Mouse (Mus musculus) macrophage (primary cell): ENCODE data around the gene Pax7. TPM values are rescaled to one million over a fixed set of nuclear protein-coding genes. Genes with fewer than 3 reads are reported as not detected.

Experiments used
- H3K27ac ChIP-seq: fragments of 350-480 bp; formaldehyde crosslinking; 2 replicates; pipeline ENCODE4 v1.9.0; 2021
- H3K36me3 ChIP-seq: fragments of 350-480 bp; formaldehyde crosslinking; 2 replicates; pipeline ENCODE4 v1.9.0; 2021; ENCODE audit errors: inconsistent target
- H3K4me3 ChIP-seq: fragments of 350-480 bp; formaldehyde crosslinking; 2 replicates; pipeline ENCODE4 v1.9.0; 2021; ENCODE audit errors: inconsistent target
- H3K79me2 ChIP-seq: fragments of 350-480 bp; formaldehyde crosslinking; 2 replicates; pipeline ENCODE4 v1.9.0; 2021; ENCODE audit errors: inconsistent target
- WGBS: methylation state at CpG from one replicate; pipeline ENCODE4 v1.1.7; 2026; ENCODE audit warnings: inconsistent platforms; ENCODE audit not compliant: missing documents; 5-methylcytosine and 5-hydroxymethylcytosine counted together
- polyA plus RNA-seq: library from polyadenylated mRNA; stranded (reverse); fragments of 250-400 nt; gene quantifications from 3 replicates; pipeline ENCODE4 v1.2.4, GENCODE M21; 2018; ENCODE audit warnings: inconsistent platforms
- total RNA-seq, 78 experiments: library from RNA; depleted of rRNA; stranded (reverse); fragments of 250-400 nt; gene quantifications; 1 replicate in 9 of 78; 2 replicates in 24 of 78; 3 replicates in 43 of 78; 4 replicates in 2 of 78; pipeline ENCODE4 v1.2.4; 2018; ENCODE audit warnings: inconsistent platforms in 56 of 78

Pax7 gene
- not detected for total RNA-seq (2018; cell fraction: chromatin; rRNA removed)
- not detected for total RNA-seq (2018; cell fraction: cytosol; rRNA removed)
- not detected for total RNA-seq (2018; cell fraction: nucleus; rRNA removed)
- polyA plus RNA-seq = not detected in 3 replicates

- no peak within 1 kb of the TSS for H3K4me3 ChIP-seq
- H3K27ac ChIP-seq = no peak within 1 kb of the TSS
- H3K36me3 ChIP-seq = no peaks in the 10 kb centered on the region
- no peaks in the 10 kb centered on the region for H3K79me2 ChIP-seq
- 1% methylated on average over 32 of the region's 41 CpGs for whole genome bisulfite sequencing
Measured at GRCm38 (mm10) chr4:139833036-139833634, at the start of gene Pax7. Gene Pax7 (minus strand): TSS chr4:139833528.

DNA sequence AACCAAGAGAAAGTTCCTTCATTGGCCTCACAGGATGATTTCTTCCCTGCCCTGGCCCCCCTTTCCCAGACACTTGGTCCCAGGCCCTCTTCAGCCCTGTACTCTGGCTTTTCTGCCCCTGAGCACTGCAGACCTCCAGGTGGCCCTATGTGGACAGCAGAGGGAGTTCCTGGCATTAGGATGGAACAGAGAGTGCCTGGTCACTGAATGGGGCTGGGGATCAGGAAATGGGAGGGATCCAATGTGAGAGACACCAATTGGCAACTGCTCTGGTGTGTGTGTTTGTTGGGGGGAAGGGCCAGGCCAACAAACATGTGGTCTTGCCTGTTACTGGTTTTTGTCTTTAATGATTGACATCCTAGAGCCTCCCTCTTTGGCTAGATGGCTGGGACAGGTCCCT, 48.5 kb upstream of the Pax7 start:
- Histone ChIP-seq H3K4me3 (no peak overlapping the region), H3K36me3 (no peaks in the 10 kb centered on the region), H3K27ac (no peak overlapping the region), H3K79me2 (no peaks in the 10 kb centered on the region)

- 81% methylated on average over 6 of the region's 7 CpGs for WGBS
- Histone ChIP-seq H3K27ac (no peak overlapping the region), H3K79me2 (no peaks in the 10 kb centered on the region), H3K36me3 (no peaks in the 10 kb centered on the region), H3K4me3 (no peak overlapping the region)
Measured at GRCm38 (mm10) chr4:139879324-139879723, 46.0 kb upstream of the Pax7 start.

DNA sequence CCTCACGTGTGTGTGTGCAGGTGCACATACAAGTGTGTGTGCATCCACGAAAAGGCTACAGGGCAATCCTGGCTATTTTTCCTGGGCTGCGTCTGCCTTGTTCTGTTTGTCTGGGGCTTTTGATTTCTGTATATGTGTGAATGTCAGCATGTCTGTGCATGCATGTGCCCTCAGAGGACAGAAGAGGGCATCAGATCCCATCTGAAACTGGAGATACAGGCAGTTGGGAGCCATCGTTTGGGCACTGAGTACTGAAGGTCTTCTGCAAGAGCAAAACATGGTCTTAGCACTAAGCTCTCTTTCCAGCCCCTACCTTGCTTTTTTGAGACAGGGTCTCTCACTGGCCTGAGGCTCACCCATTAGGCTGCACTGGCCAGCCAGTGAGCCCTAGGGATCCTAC, 45.1 kb upstream of the Pax7 start:
- no peaks in the 10 kb centered on the region for H3K36me3 ChIP-seq
- no peak overlapping the region for H3K27ac ChIP-seq
- 74% methylated on average over 4 of the region's 4 CpGs for WGBS
- H3K79me2 ChIP-seq = no peaks in the 10 kb centered on the region
- no peak overlapping the region for H3K4me3 ChIP-seq

DNA sequence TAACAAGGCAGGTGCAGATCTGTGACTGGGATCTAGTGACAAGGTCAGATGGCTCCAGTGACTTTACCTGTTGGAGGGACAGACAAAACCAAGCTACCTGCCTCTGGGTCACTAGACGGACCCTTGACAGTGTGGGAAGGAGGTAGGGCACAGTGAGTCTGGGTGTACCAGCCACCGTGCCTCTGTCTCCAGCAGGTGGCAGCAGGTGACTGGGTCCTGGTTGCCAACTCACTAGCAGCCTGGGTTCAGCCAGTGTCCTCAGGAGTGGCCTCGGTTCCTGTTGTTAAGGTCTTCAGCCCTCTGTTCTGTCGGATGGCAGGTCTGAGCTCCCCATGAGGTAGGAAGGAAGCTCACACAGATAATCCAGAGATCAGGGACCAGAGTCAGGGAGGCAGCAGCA, 43.9 kb upstream of the Pax7 start:
- Histone ChIP-seq H3K4me3 (no peak overlapping the region), H3K27ac (no peak overlapping the region), H3K79me2 (no peaks in the 10 kb centered on the region), H3K36me3 (no peaks in the 10 kb centered on the region)
- 14% methylated on average over 4 of the region's 4 CpGs for WGBS

- no peak overlapping the region for H3K4me3 ChIP-seq
- WGBS = 19% methylated on average over 3 of the region's 3 CpGs
Measured at GRCm38 (mm10) chr4:139872595-139872994, 39.3 kb upstream of the Pax7 start.

DNA sequence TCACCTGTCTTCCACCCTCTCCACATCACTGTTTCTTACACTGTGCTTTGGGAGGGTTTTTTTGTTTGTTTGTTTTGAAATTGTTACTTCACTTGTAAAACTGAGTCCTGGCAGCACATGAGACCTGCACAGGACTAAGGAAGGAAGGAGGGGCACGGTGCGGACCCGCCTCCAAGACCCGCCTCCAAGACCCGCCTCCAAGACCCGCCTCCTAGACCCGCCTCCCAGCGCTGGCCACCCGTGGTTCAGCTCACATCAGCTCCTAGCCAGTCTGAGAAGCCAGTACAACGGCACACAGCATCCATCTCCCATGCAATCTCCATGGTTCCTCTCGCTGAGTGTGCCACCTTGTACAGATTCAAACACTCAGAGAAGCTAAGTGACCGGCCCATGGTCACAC, 38.4 kb upstream of the Pax7 start:
- Histone ChIP-seq H3K79me2 (no peaks in the 10 kb centered on the region), H3K36me3 (no peaks in the 10 kb centered on the region), H3K27ac (no peak overlapping the region), H3K4me3 (no peak overlapping the region)
- 30% methylated on average over 12 of the region's 12 CpGs for WGBS

More at GRCm38 (mm10) chr4:139872595-139872994, 39.3 kb upstream of the Pax7 start:
- H3K79me2 ChIP-seq = no peaks in the 10 kb centered on the region
- no peak overlapping the region for H3K27ac ChIP-seq
- H3K36me3 ChIP-seq = no peaks in the 10 kb centered on the region

DNA sequence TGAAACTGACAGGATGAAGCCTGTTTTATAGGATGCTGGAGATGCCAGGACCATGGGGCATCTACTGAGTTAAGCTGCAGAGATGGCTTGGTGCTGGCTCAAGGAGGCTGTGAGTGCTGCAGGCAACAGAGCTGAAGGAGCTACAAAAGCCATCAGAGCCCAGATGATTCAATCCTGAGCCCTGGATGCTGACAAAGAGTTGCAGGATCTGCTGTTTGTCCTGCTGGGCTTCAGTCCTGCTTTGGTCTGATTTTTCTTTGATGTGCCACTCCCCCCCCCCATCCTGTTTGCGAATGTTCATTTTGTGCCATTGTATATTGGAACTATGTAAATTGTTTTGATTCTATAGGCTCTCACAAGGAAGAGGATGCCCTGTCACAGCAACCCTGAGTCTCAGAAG, 29.9 kb upstream of the Pax7 start:
- Histone ChIP-seq H3K79me2 (no peaks in the 10 kb centered on the region), H3K4me3 (no peak overlapping the region), H3K27ac (no peak overlapping the region), H3K36me3 (no peaks in the 10 kb centered on the region)
- WGBS = 88% methylated on average over 1 of the region's 1 CpGs

- H3K79me2 ChIP-seq = no peaks in the 10 kb centered on the region
- H3K4me3 ChIP-seq = no peak overlapping the region
- H3K36me3 ChIP-seq = no peaks in the 10 kb centered on the region
- 8% methylated on average over 11 of the region's 13 CpGs for WGBS
- no peak overlapping the region for H3K27ac ChIP-seq
Measured at GRCm38 (mm10) chr4:139858635-139859176, 25.4 kb upstream of the Pax7 start.

DNA sequence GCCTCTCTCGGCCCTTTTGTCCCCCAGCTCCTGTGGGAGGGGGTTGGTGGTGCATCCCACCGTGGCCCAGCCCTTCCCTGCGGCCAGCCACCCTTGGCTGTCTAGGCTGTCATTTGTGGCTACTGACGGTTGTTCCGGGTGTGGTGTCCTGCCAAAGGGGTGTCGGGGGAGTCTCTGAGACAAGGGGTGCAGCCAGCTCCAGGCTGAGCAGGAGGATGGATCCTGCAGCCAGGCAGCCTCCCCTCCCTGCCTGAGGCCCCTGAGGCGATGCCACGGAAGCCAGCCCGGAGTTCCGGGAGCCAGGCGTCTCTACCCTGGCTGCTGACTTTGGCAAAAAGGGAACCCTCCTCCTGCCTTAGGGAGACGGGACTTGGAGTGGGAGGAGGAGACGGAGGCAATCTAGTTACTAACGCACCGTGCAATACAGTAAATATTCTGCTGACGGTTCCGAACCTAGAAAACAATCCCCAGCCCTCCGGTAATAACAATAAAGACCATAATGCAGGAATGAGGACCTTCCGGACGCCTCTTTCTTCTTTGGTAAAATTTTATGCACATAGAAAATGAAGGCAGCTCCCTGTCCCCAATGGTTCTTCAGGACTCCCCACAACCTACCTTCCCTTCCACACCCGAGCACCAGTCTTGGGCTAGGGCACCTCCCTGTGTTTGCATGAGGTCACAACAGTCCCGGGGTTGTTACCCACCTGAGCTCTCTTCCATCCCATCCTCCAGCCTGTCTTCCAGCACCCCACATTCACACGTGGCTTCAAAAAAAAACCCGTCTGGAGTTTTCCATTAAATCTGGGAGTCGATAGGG, 19.1 kb upstream of the Pax7 start:
- no peaks in the 10 kb centered on the region for H3K36me3 ChIP-seq
- 11% methylated on average over 25 of the region's 25 CpGs for WGBS
- no peaks in the 10 kb centered on the region for H3K79me2 ChIP-seq
- no peak overlapping the region for H3K4me3 ChIP-seq
- no peak overlapping the region for H3K27ac ChIP-seq

DNA sequence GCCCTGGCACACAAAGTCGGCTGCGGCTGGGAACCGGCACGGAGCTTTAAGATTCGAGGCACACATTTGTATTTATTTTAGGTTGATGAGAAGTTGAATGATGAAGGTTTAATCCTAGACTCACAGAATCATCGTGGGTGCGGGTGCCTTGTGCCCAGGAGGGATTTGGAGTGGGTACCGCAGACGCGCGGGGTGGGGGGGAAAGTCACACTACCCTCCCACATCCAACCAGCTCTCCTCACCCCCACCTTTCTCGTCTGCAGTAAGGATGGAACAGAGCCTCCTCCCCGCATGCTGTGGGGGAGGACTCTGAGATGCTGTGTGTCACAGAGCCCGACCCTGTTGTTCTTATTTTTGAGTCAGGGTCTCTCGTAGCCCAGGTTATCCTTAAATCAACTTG, 18.1 kb upstream of the Pax7 start:
- Histone ChIP-seq H3K79me2 (no peaks in the 10 kb centered on the region), H3K4me3 (no peak overlapping the region), H3K36me3 (no peaks in the 10 kb centered on the region), H3K27ac (no peak overlapping the region)
- WGBS = 22% methylated on average over 11 of the region's 15 CpGs

- no peaks in the 10 kb centered on the region for H3K36me3 ChIP-seq
- WGBS = 21% methylated on average over 8 of the region's 8 CpGs
Measured at GRCm38 (mm10) chr4:139850547-139851170, 17.3 kb upstream of the Pax7 start.

DNA sequence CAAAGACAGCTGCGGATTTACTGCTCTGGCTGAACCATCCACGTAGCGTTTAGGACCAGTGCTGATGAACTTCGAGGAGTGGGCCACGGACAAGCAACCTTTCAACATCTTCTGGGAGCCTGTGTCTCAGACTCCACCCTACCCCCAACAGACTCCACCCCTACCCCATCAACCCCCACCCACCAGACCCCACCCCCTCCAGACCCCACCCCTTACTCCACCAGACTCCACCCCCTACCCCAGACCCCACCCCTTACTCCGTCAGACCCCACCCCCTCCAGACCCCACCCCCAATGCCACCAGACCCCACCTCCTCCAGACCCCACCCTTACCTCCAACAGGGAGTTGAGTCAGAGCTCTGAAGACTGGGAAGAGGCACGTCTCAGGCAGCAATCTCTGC, 10.1 kb upstream of the Pax7 start:
- 17% methylated on average over 6 of the region's 7 CpGs for WGBS
- H3K36me3 ChIP-seq = no peaks in the 10 kb centered on the region
- no peaks in the 10 kb centered on the region for H3K79me2 ChIP-seq
- no peak overlapping the region for H3K27ac ChIP-seq
- no peak overlapping the region for H3K4me3 ChIP-seq

More at GRCm38 (mm10) chr4:139850547-139851170, 17.3 kb upstream of the Pax7 start:
- no peak overlapping the region for H3K27ac ChIP-seq
- no peaks in the 10 kb centered on the region for H3K79me2 ChIP-seq
- no peak overlapping the region for H3K4me3 ChIP-seq

- no peak overlapping the region for H3K27ac ChIP-seq
- no peaks in the 10 kb centered on the region for H3K79me2 ChIP-seq
- no peak overlapping the region for H3K4me3 ChIP-seq
- 70% methylated on average over 7 of the region's 7 CpGs for WGBS
- H3K36me3 ChIP-seq = no peaks in the 10 kb centered on the region
Measured at GRCm38 (mm10) chr4:139842919-139843318, 9.6 kb upstream of the Pax7 start.
